10 mouse cellular contexts compared by ENCODE assay signal in the genomic region with DNA sequence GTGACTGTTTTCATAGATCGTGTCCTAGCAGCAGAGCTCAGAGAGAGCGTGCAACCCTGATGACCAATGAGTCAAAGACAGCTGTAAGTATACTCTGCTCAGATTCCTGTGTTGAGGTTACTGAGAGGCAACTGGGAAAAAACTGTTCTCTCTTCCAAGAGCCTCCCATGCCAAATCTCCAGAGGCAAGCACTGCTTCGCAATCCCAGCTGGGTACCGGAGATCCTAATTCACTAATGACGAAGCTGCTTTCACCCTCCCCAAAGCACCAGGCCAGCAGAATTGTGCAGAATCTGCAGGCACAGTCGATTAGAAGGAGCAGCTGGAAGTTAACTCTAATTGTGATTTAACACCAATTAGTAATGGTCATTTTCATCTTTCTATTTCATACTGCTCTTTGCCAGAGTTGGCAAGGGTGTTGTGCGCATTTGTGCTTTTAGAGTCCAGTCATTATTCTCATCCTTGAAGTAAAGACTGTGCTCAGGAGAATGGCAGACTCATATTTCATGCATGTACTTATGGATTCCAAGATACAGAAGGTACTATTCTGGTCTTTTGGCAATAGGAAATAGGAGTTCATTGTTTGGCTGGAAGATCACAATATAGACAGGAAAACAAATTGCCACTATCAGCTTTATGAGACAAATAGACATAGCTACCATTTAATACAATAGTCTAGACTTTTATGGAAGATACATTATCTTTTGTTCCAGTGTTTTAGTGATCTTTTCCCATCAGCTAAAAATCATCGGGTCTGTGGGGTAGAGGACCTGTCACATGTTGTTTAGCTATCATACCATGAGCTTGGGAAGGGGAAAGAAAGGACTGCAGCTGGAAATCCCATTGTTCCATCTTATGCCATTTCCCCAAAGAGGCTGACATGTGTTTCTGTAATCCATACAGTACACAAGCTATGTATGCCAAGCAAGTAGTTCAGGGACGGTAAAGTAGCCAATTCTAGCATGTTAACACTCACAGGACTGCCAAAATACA.
DNase-seq lines count a peak whose midpoint lies in the region; ATAC-seq and TF ChIP-seq lines count a peak whose summit lies in the region.
"Had no signal": no experiment of that assay in that cellular context is flagged by ENCODE, and none has a peak within 500 bp of the region (broad histone marks: within the 10 kb centered on the region; RNA-seq: fewer than 3 reads in every experiment).

No protein-coding gene starts in this region.

- peak; percentile 51 for ATAC-seq in forebrain, postnatal 0 days
- ATAC-seq in forebrain, embryonic 12.5 days (ENCODE audit: low FRiP score), result no peak
- ATAC-seq in embryonic facial prominence, embryonic 14.5 days (ENCODE audit: low read depth), result peak; percentile 84
- peak; percentile 93 for ATAC-seq in hindbrain, embryonic 12.5 days (ENCODE audit: low FRiP score)
- ATAC-seq in neural tube, embryonic 12.5 days (ENCODE audit: low FRiP score, low read depth), result peak; percentile 86

- no peaks in the 10 kb centered on the region for H3K27me3 ChIP-seq in forebrain, postnatal 0 days (ENCODE audit: insufficient read depth, low read length)
- H3K27me3 ChIP-seq in forebrain, embryonic 12.5 days, result no peaks in the 10 kb centered on the region
- no peaks in the 10 kb centered on the region for H3K27me3 ChIP-seq in embryonic facial prominence, embryonic 14.5 days (replicated peaks; ENCODE audit: control insufficient read depth, insufficient read depth, low read length)
- no peaks in the 10 kb centered on the region for H3K27me3 ChIP-seq in hindbrain, embryonic 12.5 days
- no peaks in the 10 kb centered on the region for H3K27me3 ChIP-seq in neural tube, embryonic 12.5 days (replicated peaks)

- H3K4me1 ChIP-seq in forebrain, postnatal 0 days (ENCODE audit: insufficient read depth), result no peaks in the 10 kb centered on the region
- H3K4me1 ChIP-seq in forebrain, embryonic 12.5 days, result peaks cover 5% of the 10 kb centered on the region; the same call in 1 of the 2 replicates
- peaks cover 17% of the 10 kb centered on the region for H3K4me1 ChIP-seq in embryonic facial prominence, embryonic 14.5 days (ENCODE audit: control insufficient read depth, insufficient read depth, low read length)
- H3K4me1 ChIP-seq in hindbrain, embryonic 12.5 days, result peaks cover 9% of the 10 kb centered on the region
- H3K4me1 ChIP-seq in neural tube, embryonic 12.5 days, result peaks cover 8% of the 10 kb centered on the region

- 45% methylated on average over 9 of the region's 9 CpGs for WGBS in forebrain, postnatal 0 days
- WGBS in forebrain, embryonic 12.5 days, result 60% methylated on average over 9 of the region's 9 CpGs
- 48% methylated on average over 9 of the region's 9 CpGs for WGBS in embryonic facial prominence, embryonic 14.5 days
- WGBS in hindbrain, embryonic 12.5 days, result 52% methylated on average over 9 of the region's 9 CpGs
- 42% methylated on average over 9 of the region's 9 CpGs for WGBS in neural tube, embryonic 12.5 days

- no peak overlapping the region for H3K4me2 ChIP-seq in forebrain, postnatal 0 days (ENCODE audit: low read depth)
- H3K4me2 ChIP-seq in forebrain, embryonic 12.5 days, result no peak overlapping the region
- H3K4me2 ChIP-seq in embryonic facial prominence, embryonic 14.5 days (ENCODE audit: low read depth, low read length), result no peak overlapping the region
- H3K4me2 ChIP-seq in hindbrain, embryonic 12.5 days (replicated peaks), result no peak overlapping the region
- H3K4me2 ChIP-seq in neural tube, embryonic 12.5 days (replicated peaks), result 0 out of 2 replicates have a peak overlapping the region, but pooled peaks have one; percentile 7
- H3K4me2 ChIP-seq: lung, embryonic 14.5 days had no signal

- no peak for TF ChIP-seq CTCF in forebrain, postnatal 0 days (IDR thresholded peaks at IDR 0.05; ENCODE audit: low read depth)

- intact Hi-C loops in left cerebral cortex, postnatal 10 days (cut with DNase I), result no loop called here

- no peak overlapping the region for H3K4me3 ChIP-seq in forebrain, postnatal 0 days (ENCODE audit: low read depth, low read length)
- H3K4me3 ChIP-seq in forebrain, embryonic 12.5 days (replicated peaks), result no peak overlapping the region
- no peak overlapping the region for H3K4me3 ChIP-seq in embryonic facial prominence, embryonic 14.5 days (ENCODE audit: low read depth, low read length)
- H3K4me3 ChIP-seq in hindbrain, embryonic 12.5 days, result no peak overlapping the region
- no peak overlapping the region for H3K4me3 ChIP-seq in neural tube, embryonic 12.5 days

- no peak for DNase-seq in forebrain, postnatal 0 days
- peak; percentile 79 for DNase-seq in embryonic facial prominence, embryonic 14.5 days (ENCODE audit: low spot score)
- DNase-seq in natural killer cell, adult 2 months (ENCODE audit: low spot score in 2 of 2), result no peak
- no peak for DNase-seq in layer of hippocampus, adult 11-12 months (ENCODE audit: low spot score)
- DNase-seq in left cerebral cortex, postnatal 10 days (ENCODE audit: extremely low spot score in 1 of 2, low spot score in 2 of 2), result no peak
- DNase-seq: kidney, adult 9 months; lung, embryonic 14.5 days had no signal

- H3K9ac ChIP-seq in forebrain, postnatal 0 days, result no peak overlapping the region
- H3K9ac ChIP-seq in forebrain, embryonic 12.5 days, result no peak overlapping the region
- H3K9ac ChIP-seq in embryonic facial prominence, embryonic 14.5 days (ENCODE audit: low read depth, low read length), result no peak overlapping the region
- H3K9ac ChIP-seq in hindbrain, embryonic 12.5 days, result no peak overlapping the region
- no peak overlapping the region for H3K9ac ChIP-seq in neural tube, embryonic 12.5 days
- H3K9ac ChIP-seq: lung, embryonic 14.5 days had no signal

- H3K36me3 ChIP-seq in forebrain, postnatal 0 days (ENCODE audit: insufficient read depth), result no peaks in the 10 kb centered on the region
- H3K36me3 ChIP-seq in forebrain, embryonic 12.5 days (replicated peaks), result no peaks in the 10 kb centered on the region
- no peaks in the 10 kb centered on the region for H3K36me3 ChIP-seq in embryonic facial prominence, embryonic 14.5 days (ENCODE audit: control insufficient read depth, insufficient read depth, low read length)
- H3K36me3 ChIP-seq in hindbrain, embryonic 12.5 days, result no peaks in the 10 kb centered on the region
- H3K36me3 ChIP-seq in neural tube, embryonic 12.5 days, result no peaks in the 10 kb centered on the region

- no peak overlapping the region for H3K27ac ChIP-seq in forebrain, postnatal 0 days (ENCODE audit: low read depth, low read length)
- no peak overlapping the region for H3K27ac ChIP-seq in forebrain, embryonic 12.5 days
- H3K27ac ChIP-seq in embryonic facial prominence, embryonic 14.5 days (replicated peaks; ENCODE audit: low read depth, low read length), result no peak overlapping the region
- H3K27ac ChIP-seq in hindbrain, embryonic 12.5 days, result no peak overlapping the region
- no peak overlapping the region for H3K27ac ChIP-seq in neural tube, embryonic 12.5 days

- no peaks in the 10 kb centered on the region for H3K9me3 ChIP-seq in forebrain, postnatal 0 days (ENCODE audit: low read length)
- H3K9me3 ChIP-seq in forebrain, embryonic 12.5 days, result no peaks in the 10 kb centered on the region
- no peaks in the 10 kb centered on the region for H3K9me3 ChIP-seq in embryonic facial prominence, embryonic 14.5 days (ENCODE audit: control insufficient read depth, low read length)
- H3K9me3 ChIP-seq in hindbrain, embryonic 12.5 days (replicated peaks), result no peaks in the 10 kb centered on the region
- H3K9me3 ChIP-seq in neural tube, embryonic 12.5 days, result 0 out of 2 replicates have a peak, but pooled peaks cover 3% of the 10 kb centered on the region
